In the genomic region with DNA sequence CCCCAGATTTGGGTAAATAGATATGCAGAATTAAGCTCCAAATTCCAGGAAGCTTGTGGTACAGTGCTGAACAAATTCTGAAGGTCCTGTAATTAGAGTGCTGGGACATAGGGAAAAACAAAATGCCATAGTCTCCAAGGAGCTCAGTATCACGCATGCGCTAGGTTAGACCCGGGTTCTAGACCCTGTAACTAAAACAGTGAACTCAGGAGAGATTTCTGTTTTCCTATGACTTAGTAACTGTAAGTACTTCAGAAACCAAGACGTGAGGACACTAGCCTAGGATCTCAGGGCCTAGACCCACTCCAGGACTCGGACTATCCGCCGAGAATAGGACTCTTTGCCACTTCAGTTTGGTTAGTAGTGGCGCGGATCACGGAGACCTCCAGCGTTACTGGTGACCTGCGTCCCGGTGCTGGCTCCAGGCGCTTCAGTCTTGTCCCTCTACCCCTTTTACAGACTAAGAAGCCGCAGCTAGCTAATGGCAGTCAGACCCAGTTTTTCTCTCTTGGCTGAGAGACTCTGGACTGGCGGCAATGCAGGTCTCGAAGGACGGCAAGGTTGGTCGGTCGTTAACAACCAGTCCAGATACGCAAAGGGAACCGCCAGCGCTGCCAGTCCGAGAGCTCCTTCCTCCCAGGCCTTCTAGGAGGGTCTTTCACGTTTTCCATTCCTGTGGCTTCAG, we compare ENCODE assay signal across 8 mouse cellular contexts. TPM values are rescaled to one million over a fixed set of nuclear protein-coding genes. Genes with fewer than 3 reads are reported as not detected.
DNase-seq lines count a peak whose midpoint lies in the region; ATAC-seq lines count a peak whose summit lies in the region.

No protein-coding gene starts in this region.

- H3K4me3 ChIP-seq in forebrain, embryonic 14.5 days (ENCODE audit: low read depth, low read length): peak overlapping the region; percentile 78
- peak overlapping the region; percentile 77 for H3K4me3 ChIP-seq in intestine, embryonic 15.5 days (replicated peaks)
- H3K4me3 ChIP-seq in liver, embryonic 16.5 days (ENCODE audit: low read depth, low read length): peak overlapping the region; percentile 86

- peaks cover 16% of the 10 kb centered on the region for H3K4me1 ChIP-seq in forebrain, embryonic 14.5 days (ENCODE audit: control insufficient read depth, insufficient read depth, low read length)
- peaks cover 38% of the 10 kb centered on the region for H3K4me1 ChIP-seq in intestine, embryonic 15.5 days (replicated peaks)
- peaks cover 45% of the 10 kb centered on the region for H3K4me1 ChIP-seq in liver, embryonic 16.5 days (ENCODE audit: control insufficient read depth, low read depth, low read length)

- ATAC-seq in forebrain, embryonic 14.5 days: no peak
- ATAC-seq in intestine, embryonic 15.5 days: no peak
- no peak for ATAC-seq in liver, embryonic 16.5 days (ENCODE audit: low read depth)

- no peaks in the 10 kb centered on the region for H3K27me3 ChIP-seq in forebrain, embryonic 14.5 days (replicated peaks; ENCODE audit: control insufficient read depth, insufficient read depth, low read length)
- no peaks in the 10 kb centered on the region for H3K27me3 ChIP-seq in intestine, embryonic 15.5 days (replicated peaks)
- no peaks in the 10 kb centered on the region for H3K27me3 ChIP-seq in liver, embryonic 16.5 days (ENCODE audit: control insufficient read depth, insufficient read depth, low read depth, low read length)

- H3K36me3 ChIP-seq in forebrain, embryonic 14.5 days (ENCODE audit: control insufficient read depth, insufficient read depth, low read length): peaks cover 3% of the 10 kb centered on the region; the same call in 1 of the 2 replicates
- H3K36me3 ChIP-seq in intestine, embryonic 15.5 days: 0 out of 2 replicates have a peak, but pooled peaks cover 3% of the 10 kb centered on the region
- no peaks in the 10 kb centered on the region for H3K36me3 ChIP-seq in liver, embryonic 16.5 days (ENCODE audit: control insufficient read depth, insufficient read depth)

- DNase-seq in urinary bladder, postnatal 14 days (ENCODE audit: low spot score): peak; percentile 20
- DNase-seq in urinary bladder, postnatal 25 days (ENCODE audit: low spot score): no peak
- peak; percentile 35 for DNase-seq in c-Kit-negative CD71-positive TER-119-positive erythroid progenitor cells, embryonic 14.5 days (ENCODE audit: low read depth, low spot score)
- peak; percentile 33 for DNase-seq in forebrain, embryonic 14.5 days (ENCODE audit: low spot score)
- DNase-seq in skeletal muscle tissue, adult 2 months (ENCODE audit: low read depth, low spot score): peak; percentile 29
- no peak for DNase-seq in frontal cortex, postnatal 14 days (ENCODE audit: low spot score in 2 of 2)

- WGBS in forebrain, embryonic 14.5 days: 2% methylated on average over 25 of the region's 25 CpGs
- under 1% methylated on average over 25 of the region's 25 CpGs for WGBS in intestine, embryonic 15.5 days
- WGBS in liver, embryonic 16.5 days (ENCODE audit: insufficient replicate concordance): 2% methylated on average over 25 of the region's 25 CpGs

- peak overlapping the region; percentile 76 for H3K27ac ChIP-seq in forebrain, embryonic 14.5 days (ENCODE audit: low read depth, low read length)
- H3K27ac ChIP-seq in intestine, embryonic 15.5 days: peak overlapping the region; percentile 86
- H3K27ac ChIP-seq in liver, embryonic 16.5 days (ENCODE audit: low read length): peak overlapping the region; percentile 94

- peak overlapping the region; percentile 92 for H3K4me2 ChIP-seq in forebrain, embryonic 14.5 days (ENCODE audit: low read length)
- H3K4me2 ChIP-seq in intestine, embryonic 15.5 days (replicated peaks): peak overlapping the region; percentile 72
- H3K4me2 ChIP-seq in liver, embryonic 16.5 days (ENCODE audit: low read depth, low read length): peak overlapping the region; percentile 88

- peak overlapping the region; percentile 90 for H3K9ac ChIP-seq in forebrain, embryonic 14.5 days (ENCODE audit: low read length)
- H3K9ac ChIP-seq in intestine, embryonic 15.5 days: peak overlapping the region; percentile 85
- peak overlapping the region; percentile 88 for H3K9ac ChIP-seq in liver, embryonic 16.5 days (ENCODE audit: low read depth, low read length)

- no peaks in the 10 kb centered on the region for H3K9me3 ChIP-seq in forebrain, embryonic 14.5 days (replicated peaks; ENCODE audit: control insufficient read depth, low read length)
- H3K9me3 ChIP-seq in intestine, embryonic 15.5 days: no peaks in the 10 kb centered on the region
- no peaks in the 10 kb centered on the region for H3K9me3 ChIP-seq in liver, embryonic 16.5 days (replicated peaks; ENCODE audit: control insufficient read depth, low read length)

RNA-seq across cellular contexts. Expression of gene Mtmr4, which starts 1.0 kb away (rescaled TPM):
- polyA plus RNA-seq in forebrain, embryonic 14.5 days (2014; fragmentation: Nextera tagmentation; extraction: Ambion mirVana): 45.5 and 59.7 TPM in 2 replicates
- polyA plus RNA-seq in intestine, embryonic 15.5 days (2015; fragmentation: Nextera tagmentation; extraction: Ambion mirVana): 26.9 and 27.6 TPM in 2 replicates
- polyA plus RNA-seq in liver, embryonic 16.5 days (2015; fragmentation: Nextera tagmentation; extraction: Ambion mirVana): 10.1 and 10.5 TPM in 2 replicates

RNA-seq across cellular contexts. Expression of gene Sept4, which starts 22.3 kb away (rescaled TPM):
- polyA plus RNA-seq in forebrain, embryonic 14.5 days (2014; fragmentation: Nextera tagmentation; extraction: Ambion mirVana): 16.8 and 19.6 TPM in 2 replicates
- polyA plus RNA-seq in intestine, embryonic 15.5 days (2015; fragmentation: Nextera tagmentation; extraction: Ambion mirVana): 24.9 and 25.0 TPM in 2 replicates
- 11.6 and 12.0 TPM in 2 replicates for polyA plus RNA-seq in liver, embryonic 16.5 days (2015; fragmentation: Nextera tagmentation; extraction: Ambion mirVana)

RNA-seq across cellular contexts. Expression of gene Gm11492, which starts 24.5 kb away (rescaled TPM):
- polyA plus RNA-seq in forebrain, embryonic 14.5 days (2014; fragmentation: Nextera tagmentation; extraction: Ambion mirVana): not detected in 2 replicates
- not detected in 2 replicates for polyA plus RNA-seq in intestine, embryonic 15.5 days (2015; fragmentation: Nextera tagmentation; extraction: Ambion mirVana)
- polyA plus RNA-seq in liver, embryonic 16.5 days (2015; fragmentation: Nextera tagmentation; extraction: Ambion mirVana): not detected in 2 replicates

RNA-seq across cellular contexts. Expression of gene Hsf5, which starts 26.0 kb away (rescaled TPM):
- polyA plus RNA-seq in forebrain, embryonic 14.5 days (2014; fragmentation: Nextera tagmentation; extraction: Ambion mirVana): 0.33 and 0.36 TPM in 2 replicates
- polyA plus RNA-seq in intestine, embryonic 15.5 days (2015; fragmentation: Nextera tagmentation; extraction: Ambion mirVana): 0.15 and 0.29 TPM in 2 replicates
- 0.06 TPM in 1 of 2 replicates, not detected in the other for polyA plus RNA-seq in liver, embryonic 16.5 days (2015; fragmentation: Nextera tagmentation; extraction: Ambion mirVana)

Comparison
In these comparisons a context has a peak if more than half of its experiments do, and no peak if none do; other contexts are left out.
1. DNase-seq: peak in urinary bladder, postnatal 14 days (single experiment), c-Kit-negative CD71-positive TER-119-positive erythroid progenitor cells, embryonic 14.5 days (single experiment), forebrain, embryonic 14.5 days (single experiment) and skeletal muscle tissue, adult 2 months (single experiment); none in urinary bladder, postnatal 25 days (single experiment) and frontal cortex, postnatal 14 days (0 of 2).
2. Peak in every context shown above with its lines, with median percentiles within 50 percentile points of each other: H3K27ac ChIP-seq, H3K4me2 ChIP-seq, H3K4me3 ChIP-seq and H3K9ac ChIP-seq.